Mouse (Mus musculus) large intestine, adult 2 months (tissue): ENCODE results near the gene Gatad2a. TPM values are rescaled to one million over a fixed set of nuclear protein-coding genes. Genes with fewer than 3 reads are reported as not detected.
"Not testable (repeated sequence)": the region's sequence is repeated elsewhere in the genome, so short reads cannot be mapped to it uniquely, and the experiment has no call there.

Experiments used
- DNase-seq: peaks from one replicate; pipeline ENCODE4 v3.0.0-alpha.2; 2012; ENCODE audit warnings: low read depth, low spot score
- WGBS: fragments of 180-500 bp; shearing (Covaris S2); methylation state at CpG from one replicate; pipeline ENCODE4 v1.1.7; 2018; 5-methylcytosine and 5-hydroxymethylcytosine counted together
- polyA plus RNA-seq: library from polyadenylated mRNA; depleted of rRNA; stranded (reverse); fragments of >200 nt; gene quantifications from 2 replicates; pipeline ENCODE4 v1.2.3, GENCODE M21; 2012; rRNA removed

Gene Gatad2a
- polyA plus RNA-seq = 45.2 and 73.1 TPM in 2 replicates

GRCm38 (mm10) chr8:69995776-69996588 is at the start of gene Gatad2a:
Gene Gatad2a, minus strand, starts transcription at chr8:69996384.
- DNase-seq = peak; percentile 99
- under 1% methylated on average over 87 of the region's 87 CpGs for WGBS

DNA sequence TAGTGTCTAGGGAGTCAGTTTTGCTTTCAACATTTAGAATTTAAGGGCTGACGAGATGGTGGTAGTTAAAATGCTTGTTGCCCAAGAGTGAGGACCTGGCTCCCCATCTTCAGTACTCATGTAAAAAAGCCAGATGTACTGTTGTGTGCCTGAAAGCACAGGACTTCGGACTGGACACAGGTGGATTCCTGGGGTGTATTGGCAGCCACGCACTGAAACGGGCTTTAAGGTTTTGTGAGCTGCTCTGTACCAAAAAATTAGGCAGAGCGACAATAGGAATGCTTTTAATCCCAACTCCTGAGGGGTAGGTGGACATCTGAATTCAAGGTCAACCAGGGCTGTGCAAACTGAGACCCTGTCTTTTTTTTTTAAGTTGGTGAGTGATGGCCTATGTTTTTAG is 47.8 kb upstream of the Gatad2a start:
- WGBS = 80% methylated on average over 5 of the region's 5 CpGs
- no peak for DNase-seq

GRCm38 (mm10) chr8:70042583-70043455 is 46.6 kb upstream of the Gatad2a start, which contains the start of the genes Mau2 and Sugp1:
Gene Mau2, minus strand, starts transcription at chr8:70042734.
Gene Sugp1, plus strand, starts transcription at chr8:70042813.
- WGBS = under 1% methylated on average over 65 of the region's 65 CpGs
- DNase-seq = peak; percentile 79

GRCm38 (mm10) chr8:70041885-70042546 is 45.8 kb upstream of the Gatad2a start:
- DNase-seq = no peak

GRCm38 (mm10) chr8:70037994-70038393 is 41.8 kb upstream of the Gatad2a start:
- WGBS = 80% methylated on average over 1 of the region's 1 CpGs
- DNase-seq = no peak

More at GRCm38 (mm10) chr8:70041885-70042546, 45.8 kb upstream of the Gatad2a start:
- WGBS = under 1% methylated on average over 47 of the region's 47 CpGs

DNA sequence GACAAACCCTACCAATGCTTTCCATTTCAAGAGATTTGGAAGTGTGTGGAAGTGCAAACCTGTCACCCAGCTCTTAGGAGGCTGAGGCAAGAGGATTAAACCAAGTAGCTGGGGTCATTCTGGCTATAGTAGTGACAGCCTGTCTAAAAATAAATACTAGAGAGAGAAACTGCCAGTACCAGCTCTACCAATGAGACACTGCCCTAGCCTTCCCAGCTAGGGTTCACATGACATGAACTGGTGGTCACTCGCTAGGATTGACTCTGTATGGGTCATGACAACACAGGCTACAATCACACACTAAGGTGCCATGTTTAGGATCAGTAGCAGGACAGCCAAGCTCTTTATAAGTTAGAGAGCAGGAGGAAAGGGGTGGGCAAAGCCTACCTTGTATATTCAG is 34.1 kb upstream of the Gatad2a start:
- 93% methylated on average over 1 of the region's 1 CpGs for WGBS
- no peak for DNase-seq

DNA sequence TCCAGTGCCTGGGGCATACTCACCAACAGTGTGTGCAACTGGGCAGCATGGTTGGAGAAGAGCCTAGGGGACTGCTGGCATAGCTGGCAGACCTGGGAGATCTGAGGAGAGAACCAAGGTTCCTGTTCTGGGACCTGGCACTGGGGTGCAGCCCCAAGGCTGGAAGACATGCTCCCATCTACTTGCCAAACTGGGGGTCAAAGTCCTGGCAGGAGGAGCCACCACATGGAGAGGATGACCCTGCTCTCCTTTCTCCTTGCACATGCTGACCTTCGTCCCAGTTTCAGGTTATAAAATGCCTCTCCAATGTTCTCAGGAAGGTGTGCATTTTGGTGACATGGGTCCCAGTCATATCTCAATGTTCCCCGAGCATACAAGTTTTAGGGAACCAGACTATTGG is 30.0 kb upstream of the Gatad2a start:
- DNase-seq = no peak
- 59% methylated on average over 2 of the region's 2 CpGs for WGBS

DNA sequence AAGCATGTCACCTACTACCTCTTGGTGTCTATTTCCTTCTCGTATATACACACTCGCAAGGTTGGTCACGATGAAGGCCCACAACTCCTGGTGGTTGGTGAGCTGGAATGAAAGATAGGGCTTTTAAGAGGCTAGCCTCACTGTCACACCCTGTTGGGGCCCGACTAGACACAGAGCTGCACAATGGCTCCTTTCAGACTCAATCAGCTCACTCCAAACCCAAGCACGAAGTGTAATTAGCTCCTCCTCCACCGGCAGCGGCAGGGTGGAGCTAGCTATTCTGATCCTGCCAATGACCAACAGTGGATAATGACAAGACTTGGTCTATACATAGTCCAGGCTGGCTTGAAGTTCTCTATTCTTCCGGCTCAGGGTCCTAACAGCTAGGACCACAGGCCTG is 27.4 kb upstream of the Gatad2a start:
- DNase-seq = no peak
- WGBS = 43% methylated on average over 8 of the region's 8 CpGs

GRCm38 (mm10) chr8:70015017-70015416 is 18.8 kb upstream of the Gatad2a start:
- 69% methylated on average over 1 of the region's 1 CpGs for WGBS

DNA sequence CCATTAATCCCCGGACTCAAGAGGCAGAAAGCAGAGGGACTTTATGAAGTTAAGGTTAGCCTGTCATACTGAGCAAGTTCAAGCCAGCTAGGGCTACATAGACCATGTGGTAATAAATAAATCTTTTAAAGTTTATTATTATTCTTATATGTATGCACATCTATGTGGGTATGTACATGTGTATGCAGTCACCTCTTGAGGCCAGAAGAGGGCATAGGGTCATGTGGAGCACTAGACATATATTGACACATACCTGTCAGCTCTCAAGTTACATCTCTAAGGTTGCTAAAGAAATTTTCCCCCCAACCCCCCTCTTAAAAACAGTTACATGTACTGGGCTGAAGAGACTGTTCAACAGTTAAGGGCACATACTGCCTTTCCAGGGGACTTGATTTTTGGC is 16.6 kb upstream of the Gatad2a start:
- 82% methylated on average over 1 of the region's 1 CpGs for WGBS

More at GRCm38 (mm10) chr8:70015017-70015416, 18.8 kb upstream of the Gatad2a start:
- no peak for DNase-seq

GRCm38 (mm10) chr8:70012350-70012749 is 16.2 kb upstream of the Gatad2a start:
- WGBS = 70% methylated on average over 3 of the region's 3 CpGs
- no peak for DNase-seq

More for the DNA sequence above, 16.6 kb upstream of the Gatad2a start:
- no peak for DNase-seq

DNA sequence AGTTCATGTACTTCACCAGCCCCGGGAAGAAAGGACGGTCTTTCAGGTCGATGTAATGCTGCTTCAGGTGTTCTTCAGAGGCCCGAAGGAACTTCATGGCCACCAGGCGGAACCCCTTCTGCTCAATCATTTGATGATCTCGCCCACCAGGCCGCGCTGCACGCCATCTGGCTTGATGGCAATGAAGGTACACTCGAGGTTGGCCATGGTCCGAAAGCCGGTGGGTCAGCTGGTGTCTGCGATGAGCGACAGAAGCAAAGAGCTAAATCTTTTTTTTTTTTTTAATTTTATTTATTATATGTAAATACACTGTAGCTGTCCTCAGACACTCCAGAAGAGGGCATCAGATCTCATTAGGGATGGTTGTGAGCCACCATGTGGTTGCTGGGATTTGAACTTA is 14.6 kb upstream of the Gatad2a start:
- 91% methylated on average over 14 of the region's 14 CpGs for WGBS
- not testable (repeated sequence) for DNase-seq

DNA sequence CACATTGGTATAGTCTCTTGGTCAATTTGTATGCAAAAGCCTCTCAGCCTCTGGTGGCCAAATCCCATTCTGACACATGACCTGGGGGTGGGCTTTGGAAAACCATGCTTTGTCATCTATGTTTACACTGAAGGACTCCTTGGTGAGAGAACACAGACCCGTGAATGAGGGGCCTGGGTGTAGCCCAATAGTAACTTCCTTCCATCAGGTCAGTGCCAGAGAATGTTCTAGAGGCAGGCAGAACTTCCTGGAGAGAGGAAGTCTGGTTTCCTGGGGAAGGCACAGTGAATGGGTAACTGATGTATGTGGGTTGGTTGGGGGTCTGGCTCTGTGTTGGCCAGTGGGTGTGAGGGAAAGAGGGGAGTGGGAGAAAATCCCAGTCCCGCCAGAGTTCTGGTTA is 9.0 kb upstream of the Gatad2a start:
- WGBS = 53% methylated on average over 2 of the region's 2 CpGs
- DNase-seq = no peak

DNA sequence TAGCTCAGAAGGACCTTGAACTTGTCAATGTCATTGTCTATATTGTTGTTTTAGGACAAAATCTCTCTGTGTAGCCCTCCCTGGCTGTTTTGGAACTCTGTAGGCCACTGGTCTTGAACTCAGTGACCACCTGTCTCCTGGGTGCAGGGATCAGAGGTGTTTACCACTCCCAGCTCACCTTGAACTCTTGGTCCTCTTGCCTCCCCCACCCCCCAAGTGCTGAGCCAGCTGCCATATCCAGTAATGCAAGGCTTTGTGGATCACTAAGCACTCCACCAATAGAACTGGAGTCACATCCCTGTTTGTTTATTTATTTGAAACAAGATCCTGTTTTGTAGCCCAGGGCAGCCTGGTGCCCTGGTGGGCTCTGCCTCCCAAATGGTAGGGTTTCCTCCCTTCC is 8.2 kb upstream of the Gatad2a start:
- no peak for DNase-seq

GRCm38 (mm10) chr8:70003204-70003657 is 7.0 kb upstream of the Gatad2a start:
- 38% methylated on average over 4 of the region's 4 CpGs for WGBS

DNA sequence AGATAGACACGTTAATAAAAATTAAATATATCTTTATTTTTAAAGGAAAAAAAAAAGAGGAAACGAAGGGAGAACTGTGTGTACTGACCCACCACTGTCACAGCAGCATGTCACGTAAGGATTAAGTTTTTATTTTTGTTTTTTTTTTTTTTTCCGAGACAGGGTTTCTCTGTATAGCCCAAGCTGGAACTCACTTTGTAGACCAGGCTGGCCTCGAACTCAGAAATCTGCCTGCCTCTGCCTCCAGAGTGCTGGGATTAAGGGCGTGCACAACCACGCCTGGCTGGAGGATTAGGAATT is 5.7 kb upstream of the Gatad2a start:
- 31% methylated on average over 7 of the region's 7 CpGs for WGBS
- not testable (repeated sequence) for DNase-seq

More at GRCm38 (mm10) chr8:70003204-70003657, 7.0 kb upstream of the Gatad2a start:
- no peak for DNase-seq

GRCm38 (mm10) chr8:70001176-70001891 is 5.2 kb upstream of the Gatad2a start:
- DNase-seq = peak; percentile 95
- under 1% methylated on average over 16 of the region's 16 CpGs for WGBS

DNA sequence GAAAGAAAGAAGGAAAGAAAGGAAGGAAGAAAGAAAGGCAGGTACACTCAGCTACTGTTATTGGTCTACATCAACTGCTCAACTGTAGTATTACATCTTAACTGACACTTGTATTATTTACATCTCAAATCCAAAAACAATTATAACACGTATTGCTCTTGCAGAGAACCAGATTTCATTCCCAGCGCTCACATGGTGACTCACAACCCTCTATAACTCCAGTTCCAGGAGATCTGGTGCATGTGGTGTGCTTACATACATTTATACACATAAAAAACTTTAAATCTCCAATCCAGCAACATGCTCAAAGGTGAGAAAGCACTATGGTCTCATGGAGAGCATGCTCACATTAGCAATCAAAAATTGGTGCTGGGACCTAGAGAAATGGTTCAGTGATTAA is 4.0 kb upstream of the Gatad2a start:
- no peak for DNase-seq
- WGBS = 82% methylated on average over 2 of the region's 2 CpGs

GRCm38 (mm10) chr8:69999236-69999635 is 3.1 kb upstream of the Gatad2a start:
- DNase-seq = no peak
- WGBS = 96% methylated on average over 4 of the region's 4 CpGs
